Mouse (Mus musculus) cerebellum, adult 2 months (tissue): Measurements from ENCODE around the gene Fam71e1.

ENCODE experiments used
- CTCF ChIP-seq: fragments of 200-500 bp; IDR thresholded peaks from 2 replicates; pipeline ENCODE4 v1.5.1; 2011; ENCODE audit warnings: low read depth, mild to moderate bottlenecking, control low read depth, low read length, moderate library complexity, borderline replicate concordance; ENCODE audit not compliant: insufficient read depth
- POLR2A ChIP-seq: fragments of 200-500 bp; IDR thresholded peaks from 2 replicates; pipeline ENCODE4 v1.6.1; 2011; ENCODE audit warnings: low read length, control low read depth, borderline replicate concordance; ENCODE audit not compliant: insufficient read depth

GRCm38 (mm10) chr7:44463056-44463425, 33.3 kb upstream of the Fam71e1 start:
- TF ChIP-seq CTCF (no peak), POLR2A (no peak)
